Mouse (Mus musculus): ENCODE data around the gene Phc1.

DNA sequence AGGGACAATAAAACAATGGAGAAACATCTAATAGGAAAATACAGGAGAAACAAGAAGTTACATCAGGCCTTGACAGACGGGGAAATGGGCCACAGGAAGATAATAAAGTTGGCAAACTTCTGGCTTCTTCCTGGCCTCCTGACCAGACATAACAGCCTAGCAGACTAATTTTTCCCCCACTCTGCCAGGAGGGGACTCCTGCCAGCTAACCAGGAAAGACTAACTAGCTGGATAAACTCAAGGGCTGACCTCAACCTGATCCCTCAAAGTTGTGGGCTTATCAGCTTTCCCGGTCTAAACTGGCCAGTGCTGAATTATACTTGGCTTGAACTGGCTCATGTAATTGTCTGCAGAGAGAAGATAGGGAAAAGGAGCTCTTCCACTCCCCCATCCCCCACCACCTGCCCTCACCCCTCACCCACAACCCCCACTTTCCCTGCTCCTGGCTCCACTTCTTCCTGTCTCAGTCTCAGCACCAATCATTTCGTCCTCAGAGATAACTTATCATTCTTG is 40.7 kb downstream of the Phc1 start:
- no peak for TF ChIP-seq POLR2A (IDR thresholded peaks at IDR 0.05; ENCODE audit: borderline replicate concordance, extremely low read depth, low read depth, low read length)
- TF ChIP-seq CTCF (IDR thresholded peaks at IDR 0.05; ENCODE audit: insufficient read depth, low read length), result no peak

Measured in lung, adult 2 months (tissue).